Mouse (Mus musculus) lung, postnatal 36 days (tissue): ENCODE measurements around the gene Ankfn1.
A peak's percentile ranks its signal among the peaks of the same experiment; 100 is the strongest.

ENCODE experiments used
- DNase-seq: peaks from one replicate; pipeline ENCODE4 v3.0.0; 2022; ENCODE audit warnings: mixed read lengths

The Ankfn1 gene

GRCm38 (mm10) chr11:89777431-89777830 lies at the start of gene Ankfn1:
Ankfn1 (minus strand) TSS chr11:89777653.
- no peak for DNase-seq

DNA sequence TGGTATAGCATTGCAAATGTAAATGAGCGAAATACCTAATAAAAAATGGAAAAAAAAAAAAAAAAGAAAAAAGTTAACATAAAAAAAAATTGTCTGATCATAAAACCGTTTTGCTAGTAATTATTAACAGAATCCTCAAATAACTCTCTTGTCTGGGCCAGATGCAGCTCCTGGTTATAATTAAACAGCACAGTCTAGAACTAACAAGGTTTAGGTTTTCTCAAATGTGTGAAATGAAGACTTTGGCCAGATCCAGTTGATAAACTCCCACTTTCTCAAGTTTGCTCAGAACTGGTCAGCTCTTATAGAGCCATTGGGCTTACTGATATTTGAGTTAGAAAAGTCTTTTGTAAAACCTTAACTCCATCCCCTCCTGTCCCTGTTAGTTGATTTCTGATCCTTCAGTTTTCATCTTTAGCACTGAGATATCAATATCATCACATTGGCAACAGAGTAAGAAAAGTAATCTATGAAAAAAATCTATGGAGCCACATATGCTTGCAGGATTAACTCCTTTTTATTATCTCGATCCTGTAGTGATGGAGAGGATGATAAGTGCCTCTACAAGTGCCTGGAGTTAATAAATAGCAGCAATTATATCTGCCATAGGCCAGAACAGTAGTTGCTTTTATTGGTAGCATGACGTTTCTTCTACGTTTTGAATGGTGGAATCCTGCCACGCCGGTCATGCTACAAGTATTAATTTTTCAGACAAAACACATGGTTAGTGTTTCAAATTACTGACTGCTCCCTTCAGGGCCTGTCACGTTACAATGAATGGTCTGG lies 46.4 kb upstream of the Ankfn1 start:
- no peak for DNase-seq

- peak; percentile 79 for DNase-seq
Measured at GRCm38 (mm10) chr11:89818594-89818993, 41.1 kb upstream of the Ankfn1 start.

- no peak for DNase-seq
Measured at GRCm38 (mm10) chr11:89811403-89811802, 34.0 kb upstream of the Ankfn1 start.

DNA sequence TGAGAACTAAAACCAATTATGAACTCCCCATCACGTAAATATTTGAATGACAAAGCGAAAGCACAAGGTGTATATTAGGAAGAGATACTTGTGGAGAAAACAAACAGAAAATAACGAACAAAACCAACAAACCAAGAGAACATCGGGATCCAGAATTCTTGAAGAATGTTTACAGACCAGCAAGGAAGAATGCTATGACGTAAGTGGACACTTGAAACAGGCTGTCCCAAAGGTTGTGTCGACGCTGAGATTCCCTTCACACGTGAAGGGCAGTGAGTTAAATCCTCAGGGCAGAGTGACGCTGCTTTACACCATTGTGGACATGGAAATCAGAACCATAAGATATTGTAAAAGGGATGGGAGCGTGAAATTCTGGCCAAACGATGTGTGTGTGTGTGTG lies 30.5 kb upstream of the Ankfn1 start:
- DNase-seq: peak; percentile 37

DNA sequence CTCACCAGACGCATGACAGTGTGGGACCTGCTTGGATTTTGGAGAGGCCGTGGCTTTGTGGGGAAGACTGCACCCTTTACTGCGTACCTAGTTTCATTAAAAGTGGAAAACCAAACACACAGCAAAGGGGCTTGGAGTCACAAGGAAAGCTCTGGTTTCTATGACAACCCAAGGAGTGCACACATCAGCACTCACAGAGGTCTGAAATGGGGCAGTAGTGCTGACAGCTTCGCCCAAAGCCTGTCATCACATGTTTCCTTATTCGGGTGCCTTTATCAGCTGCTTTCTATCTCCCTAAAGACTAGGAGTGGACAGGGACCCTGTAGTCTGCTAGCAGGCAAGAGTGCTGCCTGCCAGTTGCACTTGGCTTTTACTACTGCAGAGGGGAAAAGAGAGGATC lies 27.4 kb upstream of the Ankfn1 start:
- DNase-seq: no peak

GRCm38 (mm10) chr11:89803974-89804373 lies 26.5 kb upstream of the Ankfn1 start:
- no peak for DNase-seq

GRCm38 (mm10) chr11:89792709-89793108 lies 15.3 kb upstream of the Ankfn1 start:
- DNase-seq: no peak

GRCm38 (mm10) chr11:89776070-89776469 lies 1.4 kb downstream of the Ankfn1 start:
- DNase-seq: no peak

DNA sequence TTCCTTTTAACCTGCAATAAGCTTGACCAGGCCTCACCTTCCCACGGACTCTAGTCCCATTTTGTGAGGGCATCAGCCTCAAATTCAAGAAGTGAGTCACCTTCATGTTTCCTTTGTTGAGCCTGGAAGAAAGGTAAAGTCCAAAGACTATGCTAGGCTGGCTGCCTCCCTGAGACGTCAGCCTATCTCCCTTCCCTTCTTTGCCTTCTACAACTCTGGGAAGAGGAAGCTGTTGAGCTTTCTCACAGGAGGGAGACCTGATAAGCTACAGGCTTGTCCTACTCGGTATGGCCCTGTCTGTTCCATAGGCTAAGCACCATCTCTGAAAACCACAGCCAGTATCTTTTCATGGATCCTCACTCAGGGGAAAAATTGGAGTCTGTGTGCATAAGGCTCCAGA lies 2.5 kb downstream of the Ankfn1 start:
- DNase-seq: no peak

DNA sequence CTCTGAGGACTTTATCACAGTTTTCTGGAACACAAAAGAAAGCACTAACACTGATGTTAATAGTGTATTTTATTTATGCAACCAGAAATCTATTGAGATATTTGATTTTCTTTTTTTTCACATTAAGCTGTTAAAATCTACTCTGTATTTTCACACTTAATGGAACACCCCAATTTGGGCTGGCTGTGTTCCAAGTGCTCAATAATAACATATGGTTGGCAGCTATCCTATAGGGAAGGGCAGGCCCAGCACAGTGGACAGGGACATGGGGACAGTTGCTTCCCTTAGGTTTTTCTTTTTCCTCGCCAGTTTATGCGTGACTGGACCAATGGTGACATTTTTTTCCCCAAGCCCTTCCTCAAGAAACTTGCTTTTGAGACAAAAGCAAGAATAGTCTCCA lies 4.5 kb downstream of the Ankfn1 start:
- DNase-seq: no peak

DNA sequence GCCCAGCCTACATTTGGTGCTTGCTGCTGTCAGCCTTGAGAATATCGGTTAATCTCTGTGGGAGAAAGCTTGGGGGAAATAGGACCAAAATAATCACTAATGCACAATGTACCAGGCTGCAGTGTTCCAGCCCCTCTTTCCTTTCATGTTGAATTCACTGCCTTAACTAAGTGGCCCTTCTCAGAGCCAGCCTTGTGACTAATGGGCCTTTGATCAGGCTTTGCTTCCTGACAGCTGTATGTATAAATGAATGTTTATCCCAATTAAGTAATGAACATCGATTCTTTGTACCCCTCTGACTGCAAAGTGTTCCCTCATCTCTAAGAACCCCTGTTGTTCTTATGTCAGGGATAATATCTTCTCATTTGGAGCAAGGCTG lies 11.7 kb downstream of the Ankfn1 start:
- DNase-seq: no peak

- no peak for DNase-seq
Measured at GRCm38 (mm10) chr11:89765014-89765769, 12.3 kb downstream of the Ankfn1 start.

- no peak for DNase-seq
Measured at GRCm38 (mm10) chr11:89733973-89734693, 43.3 kb downstream of the Ankfn1 start.

- DNase-seq: no peak
Measured at GRCm38 (mm10) chr11:89733526-89733925, 43.9 kb downstream of the Ankfn1 start.

DNA sequence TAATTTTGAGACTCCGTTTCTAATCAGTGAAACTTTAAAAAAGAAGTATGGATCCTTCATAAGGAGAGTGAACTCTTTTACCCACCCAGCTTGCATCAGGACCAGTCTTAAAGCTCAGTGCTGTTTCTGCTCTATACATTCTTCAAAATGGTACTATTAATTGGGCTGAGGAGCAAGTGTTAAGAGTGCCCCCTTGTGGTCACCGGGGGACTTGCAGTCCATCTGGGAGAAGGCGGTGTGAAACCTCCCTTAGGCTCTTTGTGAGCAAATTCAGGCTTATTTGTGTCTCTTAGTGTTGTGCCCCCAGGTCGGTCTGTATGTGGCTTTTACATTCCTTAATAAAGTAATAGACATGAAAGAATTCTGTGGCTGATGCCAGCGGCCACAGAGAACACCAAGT lies 56.6 kb downstream of the Ankfn1 start:
- peak; percentile 77 for DNase-seq

GRCm38 (mm10) chr11:89718491-89718982 lies 58.9 kb downstream of the Ankfn1 start:
- DNase-seq: no peak

DNA sequence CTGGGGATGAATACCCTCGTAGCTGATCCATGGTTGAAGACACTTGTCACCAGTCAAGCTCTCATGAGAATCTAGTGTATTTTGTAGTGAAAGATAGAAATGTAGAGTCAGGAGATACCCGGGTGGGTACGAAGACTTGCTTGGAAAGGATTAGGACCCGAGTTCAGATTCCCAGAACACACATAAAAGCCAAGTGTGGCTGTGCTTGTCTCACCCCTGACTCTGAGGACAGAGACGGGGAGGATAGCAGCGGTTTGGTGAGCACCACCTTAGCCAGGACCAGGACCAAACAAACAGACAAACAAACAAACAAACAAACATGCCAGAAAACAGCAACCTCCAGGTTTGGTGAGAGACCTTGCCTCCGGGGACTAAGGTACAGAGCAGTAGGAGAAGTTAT lies 61.1 kb downstream of the Ankfn1 start:
- no peak for DNase-seq

GRCm38 (mm10) chr11:89708526-89708925 lies 68.9 kb downstream of the Ankfn1 start:
- no peak for DNase-seq

GRCm38 (mm10) chr11:89696431-89697403 lies 80.7 kb downstream of the Ankfn1 start:
- DNase-seq: no peak

DNA sequence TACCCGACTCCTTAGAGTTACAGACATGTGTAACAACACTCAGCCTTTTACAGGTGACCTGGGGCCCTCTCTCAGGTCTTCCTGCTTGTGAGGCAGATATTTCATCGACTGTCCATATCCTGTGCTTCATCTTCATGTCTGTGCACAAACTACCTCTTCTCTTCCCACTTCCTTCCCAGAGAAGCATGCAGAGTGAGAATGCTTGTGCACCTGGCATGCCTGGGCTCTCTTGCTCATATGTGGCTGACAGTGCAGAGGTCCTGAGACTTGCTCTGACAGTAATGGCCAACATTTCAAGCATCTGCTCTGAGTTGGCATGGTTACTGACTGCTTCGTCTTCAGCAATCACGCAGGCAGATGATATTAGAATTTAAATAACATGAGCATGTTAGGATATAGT lies 83.8 kb downstream of the Ankfn1 start:
- no peak for DNase-seq

DNA sequence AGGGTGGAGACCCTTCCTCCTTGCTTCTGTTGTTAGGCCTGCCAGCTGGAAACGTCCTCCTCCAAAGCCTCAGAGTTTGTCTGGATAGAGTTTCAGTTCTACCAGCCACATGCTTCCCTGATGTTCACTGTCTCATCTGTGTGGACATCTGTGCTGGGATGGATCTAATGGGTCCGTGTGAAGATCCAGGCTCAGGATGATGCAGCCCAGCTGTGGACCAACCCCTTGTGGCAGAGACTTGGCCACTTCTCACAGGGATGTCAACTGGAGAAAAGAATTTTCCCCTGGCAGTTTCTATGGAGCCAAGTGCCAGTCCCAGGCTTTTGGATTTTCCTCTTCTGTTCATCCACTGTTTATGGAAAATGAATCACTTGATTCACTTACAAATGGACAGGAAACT lies 100.5 kb downstream of the Ankfn1 start:
- peak; percentile 44 for DNase-seq
